Mouse (Mus musculus) activated CD4-positive, CD25-positive, alpha-beta regulatory T cell (primary cell): ENCODE measurements around the gene Rfx2. TPM values are rescaled to one million over a fixed set of nuclear protein-coding genes. Genes with fewer than 3 reads are reported as not detected.

Experiments
- polyA plus RNA-seq, 2 experiments: library from polyadenylated mRNA; unstranded; fragments of 100-300 nt; shearing (Covaris generic); gene quantifications; one replicate each; pipeline ENCODE4 v1.2.1; 2017

Rfx2 gene
- polyA plus RNA-seq: 1 to 10 TPM in 1 of 2 experiments, under 1 TPM in 1; 0.95 to 1.7 TPM

GRCm38 (mm10) chr17:56830411-56831110, at the start of gene Rfx2:
TSS of gene Rfx2 (minus strand) at chr17:56831013.

GRCm38 (mm10) chr17:56874936-56875651, 44.3 kb upstream of the Rfx2 start, which contains the start of gene 1700061G19Rik:
TSS of gene 1700061G19Rik (plus strand) at chr17:56875477.

GRCm38 (mm10) chr17:56874237-56874636, 43.4 kb upstream of the Rfx2 start, which contains the start of gene Acsbg2:
TSS of gene Acsbg2 (minus strand) at chr17:56874447.

GRCm38 (mm10) chr17:56769950-56770349, 60.9 kb downstream of the Rfx2 start, which contains the start of gene Prr22:
TSS of gene Prr22 (plus strand) at chr17:56770250.

GRCm38 (mm10) chr17:56764474-56765354, 66.1 kb downstream of the Rfx2 start, which contains the start of gene Dus3l:
TSS of gene Dus3l (plus strand) at chr17:56764757.

GRCm38 (mm10) chr17:56757416-56758123, 73.2 kb downstream of the Rfx2 start, which contains the start of gene Nrtn:
TSS of gene Nrtn (minus strand) at chr17:56757530.

Other genes with a start within 250 kb of the Rfx2 start
- gene Safb2, start 246.4 kb downstream of the Rfx2 start, polyA plus RNA-seq: 100 to 1,000 TPM; 107 to 129 TPM
- gene Safb, start 246.2 kb downstream of the Rfx2 start, polyA plus RNA-seq: 100 to 1,000 TPM; 124 to 148 TPM
- gene 2410015M20Rik, start 221.2 kb downstream of the Rfx2 start, polyA plus RNA-seq: 100 to 1,000 TPM; 189 to 264 TPM
- 1,000 to 10,000 TPM; 1,401 to 2,699 TPM for gene Rpl36, start 217.6 kb downstream of the Rfx2 start, polyA plus RNA-seq
- 10 to 100 TPM; 34.4 to 41.3 TPM for gene Lonp1, start 204.1 kb downstream of the Rfx2 start, polyA plus RNA-seq
- gene Catsperd, start 202.9 kb downstream of the Rfx2 start, polyA plus RNA-seq: under 1 TPM; 0.16 to 0.36 TPM
- gene Ranbp3, start 157.7 kb downstream of the Rfx2 start, polyA plus RNA-seq: 10 to 100 TPM; 79.3 to 90.3 TPM
- 100 to 1,000 TPM; 284 to 322 TPM for gene Ndufa11, start 113.2 kb downstream of the Rfx2 start, polyA plus RNA-seq
- gene Vmac, start 113.0 kb downstream of the Rfx2 start, polyA plus RNA-seq: 10 to 100 TPM; 11.9 to 18.9 TPM
- gene Nrtn, start 73.5 kb downstream of the Rfx2 start, polyA plus RNA-seq: not detected
- gene Dus3l, start 66.3 kb downstream of the Rfx2 start, polyA plus RNA-seq: 10 to 100 TPM; 37.5 to 47.0 TPM
- 1 to 10 TPM in 1 of 2 experiments, under 1 TPM in 1; 0.69 to 1.7 TPM for gene Prr22, start 60.8 kb downstream of the Rfx2 start, polyA plus RNA-seq
- gene Acsbg2, start 43.4 kb upstream of the Rfx2 start, polyA plus RNA-seq: not detected
- under 1 TPM; 0.10 to 0.27 TPM for gene 1700061G19Rik, start 44.5 kb upstream of the Rfx2 start, polyA plus RNA-seq
- 10 to 100 TPM; 31.3 to 45.7 TPM for gene Mllt1, start 104.4 kb upstream of the Rfx2 start, polyA plus RNA-seq
- gene Acer1, start 151.1 kb upstream of the Rfx2 start, polyA plus RNA-seq: not detected
- gene Clpp, start 159.3 kb upstream of the Rfx2 start, polyA plus RNA-seq: 10 to 100 TPM; 46.4 to 81.8 TPM
- 10 to 100 TPM; 25.2 to 32.7 TPM for gene Alkbh7, start 166.3 kb upstream of the Rfx2 start, polyA plus RNA-seq
- not detected for gene Pspn, start 169.0 kb upstream of the Rfx2 start, polyA plus RNA-seq
- 10 to 100 TPM; 78.7 to 81.9 TPM for gene Gtf2f1, start 180.3 kb upstream of the Rfx2 start, polyA plus RNA-seq
- gene Gm17949, start 180.5 kb upstream of the Rfx2 start, polyA plus RNA-seq: under 1 TPM in 1 of 2 experiments, not detected in 1; 0.25 TPM
- gene Khsrp, start 200.5 kb upstream of the Rfx2 start, polyA plus RNA-seq: 10 to 100 TPM; 38.5 to 45.9 TPM
- under 1 TPM in 1 of 2 experiments, not detected in 1; 0.33 TPM for gene Slc25a41, start 210.6 kb upstream of the Rfx2 start, polyA plus RNA-seq
- 1 to 10 TPM in 1 of 2 experiments, under 1 TPM in 1; 0.81 to 2.7 TPM for gene Crb3, start 228.1 kb upstream of the Rfx2 start, polyA plus RNA-seq
- gene Slc25a23, start 228.8 kb upstream of the Rfx2 start, polyA plus RNA-seq: 10 to 100 TPM in 1 of 2 experiments, 1 to 10 TPM in 1; 4.3 to 12.1 TPM
- 100 to 1,000 TPM; 278 to 303 TPM for gene Dennd1c, start 247.5 kb upstream of the Rfx2 start, polyA plus RNA-seq